Mouse (Mus musculus): Measurements from ENCODE around the gene Id1. TPM values are rescaled to one million over a fixed set of nuclear protein-coding genes. Genes with fewer than 3 reads are reported as not detected.

The Id1 gene
- polyA plus RNA-seq, 1 experiment from 2014 or later, result 228 TPM

DNA sequence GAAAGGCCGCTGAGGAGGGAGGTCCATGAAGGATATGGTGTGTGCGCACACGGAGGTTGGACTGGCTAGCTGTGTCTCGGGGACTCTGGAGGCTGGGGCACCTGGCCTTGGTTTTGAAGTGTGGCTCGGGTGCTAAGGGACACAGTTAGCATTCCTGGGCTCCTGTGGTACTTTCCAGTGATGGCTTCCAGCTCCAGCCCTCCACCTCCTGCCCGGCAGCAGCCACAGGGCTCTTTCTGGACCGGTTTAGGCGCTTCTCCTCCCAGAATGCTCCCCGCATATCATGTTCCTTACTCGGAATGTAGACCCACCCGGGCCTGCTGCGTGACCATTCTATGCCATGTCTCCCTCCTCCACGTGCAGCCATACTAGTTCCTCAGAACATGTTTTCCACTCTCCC, 42.3 kb upstream of the Id1 start:
- Histone ChIP-seq H3K9me3 (ENCODE audit: control insufficient read depth, low read length) (no peaks in the 10 kb centered on the region), H3K4me2 (replicated peaks; ENCODE audit: low read depth) (peak overlapping the region; percentile 38; the same call in 1 of the 2 replicates), H3K4me1 (replicated peaks; ENCODE audit: control insufficient read depth, insufficient read depth) (no peaks in the 10 kb centered on the region), H3K27ac (replicated peaks) (0 out of 2 replicates have a peak overlapping the region, but pooled peaks have one; percentile 30), H3K36me3 (ENCODE audit: control insufficient read depth, insufficient read depth, low read length) (peaks cover 11% of the 10 kb centered on the region), H3K27me3 (ENCODE audit: control insufficient read depth, insufficient read depth, low read length) (no peaks in the 10 kb centered on the region), H3K4me3 (ENCODE audit: low read depth, low read length) (no peak overlapping the region), H3K9ac (ENCODE audit: low read length) (peak overlapping the region; percentile 35; the same call in 1 of the 2 replicates)
- ATAC-seq (ENCODE audit: low FRiP score, low TSS enrichment), result no peak
- DNase-seq (ENCODE audit: low spot score), result no peak
- 80% methylated on average over 13 of the region's 13 CpGs for WGBS
- TF ChIP-seq EP300 (optimal IDR thresholded peaks at IDR 0.05) (no peak), CTCF (IDR thresholded peaks at IDR 0.05; ENCODE audit: low read depth) (no peak)

DNA sequence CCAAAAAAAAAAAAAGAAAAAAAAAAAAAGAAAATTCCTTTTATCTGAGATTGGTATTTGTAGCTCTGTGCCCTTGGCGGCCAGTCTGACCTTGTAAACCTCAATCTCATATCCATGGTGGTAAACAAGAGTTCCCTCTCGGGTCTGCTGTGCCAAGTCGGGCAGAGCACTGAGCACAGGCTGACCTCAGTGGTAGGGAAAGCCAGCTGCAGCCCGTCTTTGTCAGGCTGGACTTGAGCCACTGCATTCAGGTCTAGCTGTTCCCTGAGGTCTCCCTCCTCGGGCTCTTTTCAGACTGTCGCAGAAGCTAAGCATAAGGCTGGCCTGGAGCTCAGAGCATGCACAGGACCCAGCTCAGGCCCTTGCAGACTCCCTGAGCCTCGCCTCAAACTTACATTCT, 41.3 kb upstream of the Id1 start:
- H3K27ac ChIP-seq (replicated peaks), result no peak overlapping the region
- 53% methylated on average over 7 of the region's 7 CpGs for WGBS
- no peak overlapping the region for H3K4me3 ChIP-seq (ENCODE audit: low read depth, low read length)
- TF ChIP-seq EP300 (optimal IDR thresholded peaks at IDR 0.05) (no peak), CTCF (IDR thresholded peaks at IDR 0.05; ENCODE audit: low read depth) (no peak)
- 0 out of 2 replicates have a peak overlapping the region, but pooled peaks have one; percentile 4 for H3K9ac ChIP-seq (ENCODE audit: low read length)
- DNase-seq (ENCODE audit: low spot score) (no peak), ATAC-seq (ENCODE audit: low FRiP score, low TSS enrichment) (no peak)
- H3K9me3 ChIP-seq (ENCODE audit: control insufficient read depth, low read length), result no peaks in the 10 kb centered on the region
- no peak overlapping the region for H3K4me2 ChIP-seq (replicated peaks; ENCODE audit: low read depth)
- H3K4me1 ChIP-seq (replicated peaks; ENCODE audit: control insufficient read depth, insufficient read depth), result no peaks in the 10 kb centered on the region
- H3K27me3 ChIP-seq (ENCODE audit: control insufficient read depth, insufficient read depth, low read length), result no peaks in the 10 kb centered on the region
- peaks cover 13% of the 10 kb centered on the region for H3K36me3 ChIP-seq (ENCODE audit: control insufficient read depth, insufficient read depth, low read length)

GRCm38 (mm10) chr2:152696016-152696415, 40.0 kb upstream of the Id1 start:
- no peak overlapping the region for H3K4me2 ChIP-seq (replicated peaks; ENCODE audit: low read depth)
- no peak overlapping the region for H3K4me3 ChIP-seq (ENCODE audit: low read depth, low read length)
- DNase-seq (ENCODE audit: low spot score), result no peak
- TF ChIP-seq CTCF (IDR thresholded peaks at IDR 0.05; ENCODE audit: low read depth), result no peak
- TF ChIP-seq EP300 (optimal IDR thresholded peaks at IDR 0.05), result no peak
- H3K4me1 ChIP-seq (replicated peaks; ENCODE audit: control insufficient read depth, insufficient read depth), result no peaks in the 10 kb centered on the region
- H3K27ac ChIP-seq (replicated peaks), result no peak overlapping the region; the same call in 1 of the 2 replicates
- 75% methylated on average over 10 of the region's 10 CpGs for WGBS
- peaks cover 11% of the 10 kb centered on the region for H3K36me3 ChIP-seq (ENCODE audit: control insufficient read depth, insufficient read depth, low read length)
- H3K27me3 ChIP-seq (ENCODE audit: control insufficient read depth, insufficient read depth, low read length), result no peaks in the 10 kb centered on the region
- peak overlapping the region; percentile 69 for H3K9ac ChIP-seq (ENCODE audit: low read length)
- H3K9me3 ChIP-seq (ENCODE audit: control insufficient read depth, low read length), result no peaks in the 10 kb centered on the region
- no peak for ATAC-seq (ENCODE audit: low FRiP score, low TSS enrichment)

GRCm38 (mm10) chr2:152696476-152697164, 39.4 kb upstream of the Id1 start:
- ATAC-seq (ENCODE audit: low FRiP score, low TSS enrichment), result peak; percentile 72
- peak; percentile 92 for DNase-seq (ENCODE audit: low spot score)
- peaks cover 15% of the 10 kb centered on the region for H3K36me3 ChIP-seq (ENCODE audit: control insufficient read depth, insufficient read depth, low read length)
- no peak overlapping the region for H3K4me2 ChIP-seq (replicated peaks; ENCODE audit: low read depth)
- no peaks in the 10 kb centered on the region for H3K4me1 ChIP-seq (replicated peaks; ENCODE audit: control insufficient read depth, insufficient read depth)
- peak overlapping the region; percentile 69 for H3K9ac ChIP-seq (ENCODE audit: low read length)
- TF ChIP-seq CTCF (IDR thresholded peaks at IDR 0.05; ENCODE audit: low read depth), result peak; percentile 99
- TF ChIP-seq EP300 (optimal IDR thresholded peaks at IDR 0.05), result no peak
- no peak overlapping the region for H3K4me3 ChIP-seq (ENCODE audit: low read depth, low read length)
- 36% methylated on average over 20 of the region's 20 CpGs for WGBS
- H3K27me3 ChIP-seq (ENCODE audit: control insufficient read depth, insufficient read depth, low read length), result no peaks in the 10 kb centered on the region
- peak overlapping the region; percentile 82 for H3K27ac ChIP-seq (replicated peaks)
- no peaks in the 10 kb centered on the region for H3K9me3 ChIP-seq (ENCODE audit: control insufficient read depth, low read length)

DNA sequence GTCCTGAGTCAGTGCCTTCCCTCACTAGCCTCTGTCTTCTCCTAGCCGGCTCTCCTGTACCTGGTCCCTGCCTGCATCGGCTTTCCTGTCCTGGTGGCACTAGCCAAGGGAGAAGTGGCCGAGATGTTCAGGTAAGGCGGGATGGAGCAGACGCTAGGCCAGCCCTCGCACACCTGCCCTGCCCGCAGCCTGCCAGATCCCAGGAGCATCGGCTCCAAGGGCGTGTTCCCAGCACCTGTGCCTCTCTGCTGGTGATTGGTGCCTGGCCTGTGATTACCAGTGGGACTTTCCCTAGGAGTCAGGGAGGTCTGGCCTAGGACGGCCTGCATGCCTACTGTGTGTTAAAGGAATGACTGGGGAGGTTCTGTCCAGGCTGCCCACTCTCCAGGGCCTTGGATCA, 35.9 kb upstream of the Id1 start:
- DNase-seq (ENCODE audit: low spot score) (peak; percentile 44), ATAC-seq (ENCODE audit: low FRiP score, low TSS enrichment) (peak; percentile 10)
- TF ChIP-seq EP300 (optimal IDR thresholded peaks at IDR 0.05), result no peak
- TF ChIP-seq CTCF (IDR thresholded peaks at IDR 0.05; ENCODE audit: low read depth), result no peak
- Histone ChIP-seq H3K9me3 (ENCODE audit: control insufficient read depth, low read length) (no peaks in the 10 kb centered on the region), H3K4me1 (replicated peaks; ENCODE audit: control insufficient read depth, insufficient read depth) (no peaks in the 10 kb centered on the region), H3K36me3 (ENCODE audit: control insufficient read depth, insufficient read depth, low read length) (peaks cover 39% of the 10 kb centered on the region), H3K4me3 (ENCODE audit: low read depth, low read length) (no peak overlapping the region), H3K27me3 (ENCODE audit: control insufficient read depth, insufficient read depth, low read length) (no peaks in the 10 kb centered on the region), H3K9ac (ENCODE audit: low read length) (no peak overlapping the region), H3K27ac (replicated peaks) (peak overlapping the region; percentile 30; the same call in 1 of the 2 replicates), H3K4me2 (replicated peaks; ENCODE audit: low read depth) (no peak overlapping the region)
- WGBS, result 72% methylated on average over 10 of the region's 10 CpGs

DNA sequence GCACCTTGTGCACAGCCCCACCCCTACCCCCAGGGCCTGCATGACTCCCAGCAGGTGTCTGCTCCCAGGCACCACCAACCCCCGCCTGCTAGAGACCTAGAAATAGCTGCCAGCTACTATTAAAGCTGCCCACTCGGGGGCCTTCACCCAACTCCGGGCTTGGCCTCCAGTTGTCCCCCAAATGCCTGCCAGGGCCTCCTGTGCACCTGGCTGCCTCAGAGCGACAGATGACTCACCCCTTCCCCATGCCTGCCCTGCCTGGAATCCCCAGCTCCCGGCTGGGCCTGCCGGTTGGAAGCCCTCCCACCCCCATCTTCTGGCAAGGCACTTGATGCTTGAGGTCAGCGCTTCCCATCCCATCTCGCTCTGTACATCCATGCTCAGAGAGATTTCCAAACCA, 35.3 kb upstream of the Id1 start:
- H3K4me1 ChIP-seq (replicated peaks; ENCODE audit: control insufficient read depth, insufficient read depth), result no peaks in the 10 kb centered on the region
- DNase-seq (ENCODE audit: low spot score), result no peak
- no peaks in the 10 kb centered on the region for H3K9me3 ChIP-seq (ENCODE audit: control insufficient read depth, low read length)
- 73% methylated on average over 8 of the region's 8 CpGs for WGBS
- ATAC-seq (ENCODE audit: low FRiP score, low TSS enrichment), result no peak
- no peak overlapping the region for H3K4me2 ChIP-seq (replicated peaks; ENCODE audit: low read depth)
- TF ChIP-seq CTCF (IDR thresholded peaks at IDR 0.05; ENCODE audit: low read depth) (no peak), EP300 (optimal IDR thresholded peaks at IDR 0.05) (no peak)
- H3K36me3 ChIP-seq (ENCODE audit: control insufficient read depth, insufficient read depth, low read length), result peaks cover 42% of the 10 kb centered on the region
- no peak overlapping the region for H3K4me3 ChIP-seq (ENCODE audit: low read depth, low read length)
- H3K27me3 ChIP-seq (ENCODE audit: control insufficient read depth, insufficient read depth, low read length), result no peaks in the 10 kb centered on the region
- peak overlapping the region; percentile 30; the same call in 1 of the 2 replicates for H3K27ac ChIP-seq (replicated peaks)
- no peak overlapping the region for H3K9ac ChIP-seq (ENCODE audit: low read length)
